Mouse (Mus musculus) cerebellum, adult 8-10 months (tissue): ENCODE data around the gene Cyp2c70.
"Not testable (repeated sequence)": the region's sequence is repeated elsewhere in the genome, so short reads cannot be mapped to it uniquely, and the experiment has no call there.

ENCODE experiments used
- DNase-seq: peaks from one replicate; pipeline ENCODE4 v3.0.0; 2022

Cyp2c70 gene

GRCm38 (mm10) chr19:40187160-40187559 lies at the start of gene Cyp2c70:
Gene Cyp2c70, minus strand, starts transcription at chr19:40187333.
- no peak for DNase-seq

GRCm38 (mm10) chr19:40232560-40232959 lies 45.4 kb upstream of the Cyp2c70 start:
- DNase-seq = no peak

- DNase-seq = no peak
These were observed 44.9 kb upstream of the Cyp2c70 start for GRCm38 (mm10) chr19:40231825-40232541.

GRCm38 (mm10) chr19:40231074-40231738 lies 44.1 kb upstream of the Cyp2c70 start:
- no peak for DNase-seq

- DNase-seq = no peak
These were observed 39.5 kb upstream of the Cyp2c70 start for GRCm38 (mm10) chr19:40226516-40227151.

- DNase-seq = no peak
These were observed 38.6 kb upstream of the Cyp2c70 start for GRCm38 (mm10) chr19:40225761-40226110.

- peak; percentile 41 for DNase-seq
These were observed 38.1 kb upstream of the Cyp2c70 start for GRCm38 (mm10) chr19:40225102-40225760.

- DNase-seq = not testable (repeated sequence)
These were observed 35.2 kb upstream of the Cyp2c70 start for GRCm38 (mm10) chr19:40222307-40222706.

- no peak for DNase-seq
These were observed 33.7 kb upstream of the Cyp2c70 start for GRCm38 (mm10) chr19:40220878-40221277.

GRCm38 (mm10) chr19:40202947-40203346 lies 15.8 kb upstream of the Cyp2c70 start:
- DNase-seq = not testable (repeated sequence)

GRCm38 (mm10) chr19:40190596-40190995 lies 3.5 kb upstream of the Cyp2c70 start:
- DNase-seq = no peak

GRCm38 (mm10) chr19:40183600-40183999 lies 3.5 kb downstream of the Cyp2c70 start:
- no peak for DNase-seq

- no peak for DNase-seq
These were observed 8.8 kb downstream of the Cyp2c70 start for GRCm38 (mm10) chr19:40178311-40178710.

- not testable (repeated sequence) for DNase-seq
These were observed 18.7 kb downstream of the Cyp2c70 start for GRCm38 (mm10) chr19:40168391-40168790.

GRCm38 (mm10) chr19:40126996-40127395 lies 60.1 kb downstream of the Cyp2c70 start:
- DNase-seq = not testable (repeated sequence)

GRCm38 (mm10) chr19:40125165-40125564 lies 62.0 kb downstream of the Cyp2c70 start:
- DNase-seq = not testable (repeated sequence)

- not testable (repeated sequence) for DNase-seq
These were observed 67.5 kb downstream of the Cyp2c70 start for GRCm38 (mm10) chr19:40119624-40120023.
